31 mouse cellular contexts compared by ENCODE assay signal in the genomic region with DNA sequence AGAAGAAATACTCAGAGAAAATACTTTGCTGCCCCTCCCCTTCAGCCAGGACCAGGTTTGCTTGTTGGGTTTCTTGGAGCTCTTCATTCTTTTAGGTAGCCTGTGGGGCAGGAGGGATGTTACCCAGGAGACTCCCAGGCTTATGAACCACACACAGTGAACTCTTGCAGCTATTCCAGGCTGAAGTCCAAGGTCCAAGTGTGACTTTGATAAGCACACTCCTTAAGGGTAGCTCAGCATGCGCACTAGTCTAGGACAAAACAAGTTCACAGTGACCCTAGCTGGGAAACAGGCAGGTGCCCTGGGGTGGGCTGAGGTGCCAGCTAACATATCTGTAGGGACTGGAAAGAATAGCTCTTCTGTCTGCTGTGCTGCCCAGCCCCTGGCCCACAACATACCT.
DNase-seq lines count a peak whose midpoint lies in the region; ATAC-seq and TF ChIP-seq lines count a peak whose summit lies in the region.
"Had no signal": no experiment of that assay in that cellular context is flagged by ENCODE, and none has a peak within 500 bp of the region (broad histone marks: within the 10 kb centered on the region; RNA-seq: fewer than 3 reads in every experiment).

No protein-coding gene starts in this region.

- no peaks in the 10 kb centered on the region for H3K27me3 ChIP-seq in heart, postnatal 0 days (ENCODE audit: control insufficient read depth, insufficient read depth, low read length)
- H3K27me3 ChIP-seq in stomach, embryonic 15.5 days (replicated peaks): no peaks in the 10 kb centered on the region
- H3K27me3 ChIP-seq: embryonic facial prominence, embryonic 15.5 days; forebrain, embryonic 12.5 days; lung, embryonic 15.5 days; midbrain, embryonic 12.5 days; neural tube, embryonic 13.5 days had no signal

- H3K9ac ChIP-seq in heart, postnatal 0 days (replicated peaks; ENCODE audit: low read depth, low read length): no peak overlapping the region
- H3K9ac ChIP-seq in stomach, embryonic 15.5 days: no peak overlapping the region
- H3K9ac ChIP-seq: embryonic facial prominence, embryonic 15.5 days; forebrain, embryonic 12.5 days; heart, embryonic 13.5 days; lung, embryonic 15.5 days; midbrain, embryonic 12.5 days; neural tube, embryonic 13.5 days had no signal

- no peaks in the 10 kb centered on the region for H3K4me1 ChIP-seq in heart, postnatal 0 days (ENCODE audit: control insufficient read depth, insufficient read depth)
- no peaks in the 10 kb centered on the region for H3K4me1 ChIP-seq in stomach, embryonic 15.5 days
- H3K4me1 ChIP-seq: embryonic facial prominence, embryonic 10.5 days; embryonic facial prominence, embryonic 15.5 days; forebrain, embryonic 12.5 days; heart, embryonic 13.5 days; lung, embryonic 15.5 days; megakaryocyte, embryonic 14.5 days; midbrain, embryonic 12.5 days had no signal

- H3K4me3 ChIP-seq in heart, postnatal 0 days (ENCODE audit: low read depth, low read length): no peak overlapping the region
- H3K4me3 ChIP-seq in stomach, embryonic 15.5 days (replicated peaks): no peak overlapping the region
- H3K4me3 ChIP-seq: embryonic facial prominence, embryonic 10.5 days; embryonic facial prominence, embryonic 15.5 days; forebrain, embryonic 12.5 days; gastrocnemius, adult 2 months; heart, adult 2 months; heart, embryonic 13.5 days; lung, embryonic 15.5 days; megakaryocyte, embryonic 14.5 days; midbrain, embryonic 12.5 days; myocyte; neural tube, embryonic 13.5 days had no signal

- H3K9me3 ChIP-seq in heart, postnatal 0 days (replicated peaks; ENCODE audit: control insufficient read depth, low read length): peaks cover under 1% of the 10 kb centered on the region; the same call in 1 of the 2 replicates
- no peaks in the 10 kb centered on the region for H3K9me3 ChIP-seq in stomach, embryonic 15.5 days
- H3K9me3 ChIP-seq: embryonic facial prominence, embryonic 10.5 days; embryonic facial prominence, embryonic 15.5 days; forebrain, embryonic 12.5 days; G1E; heart, embryonic 13.5 days; lung, embryonic 15.5 days; midbrain, embryonic 12.5 days; neural tube, embryonic 13.5 days had no signal

- ATAC-seq in heart, postnatal 0 days (ENCODE audit: insufficient read depth, low read depth): no peak
- ATAC-seq in stomach, embryonic 15.5 days (ENCODE audit: insufficient read depth, low FRiP score, low read depth): peak; percentile 91
- ATAC-seq: hindbrain, postnatal 0 days had no signal

- no peak for TF ChIP-seq CTCF in heart, postnatal 0 days (IDR thresholded peaks at IDR 0.05; ENCODE audit: low read depth)

- TF ChIP-seq EP300 in heart, postnatal 0 days (IDR thresholded peaks at IDR 0.05; ENCODE audit: low read depth): no peak

- no peak overlapping the region for H3K27ac ChIP-seq in heart, postnatal 0 days (ENCODE audit: low read depth)
- H3K27ac ChIP-seq in stomach, embryonic 15.5 days: peak overlapping the region; percentile 18; the same call in 1 of the 2 replicates
- H3K27ac ChIP-seq: embryonic facial prominence, embryonic 10.5 days; embryonic facial prominence, embryonic 15.5 days; forebrain, embryonic 12.5 days; gastrocnemius, adult 2 months; heart, adult 2 months; heart, embryonic 13.5 days; hindbrain, postnatal 0 days; lung, embryonic 15.5 days; midbrain, embryonic 12.5 days; neural tube, embryonic 13.5 days had no signal

- DNase-seq in heart, postnatal 0 days (ENCODE audit: low spot score): peak; percentile 16
- no peak for DNase-seq in heart, postnatal 25 days (ENCODE audit: low spot score)
- peak; percentile 4 for DNase-seq in lung, postnatal 36 days
- no peak for DNase-seq in lung, postnatal 4 days
- no peak for DNase-seq in natural killer cell, adult 2 months (ENCODE audit: low spot score in 2 of 2)
- DNase-seq in testis, postnatal 14 days (ENCODE audit: low spot score): no peak
- DNase-seq: adrenal gland, adult 8-10 months; cerebellum, adult 8-10 months; cerebellum, postnatal 25 days; gastrocnemius, adult 2 months; gastrocnemius, postnatal 36 days; heart, postnatal 14 days; kidney, adult 18-20 months; layer of hippocampus, postnatal 36 days; liver; right cerebral cortex, postnatal 4 days; thymus, adult 2 months; thymus, postnatal 36 days had no signal

- WGBS in heart, postnatal 0 days: 23% methylated on average over 1 of the region's 1 CpGs
- WGBS in stomach, embryonic 15.5 days: 71% methylated on average over 1 of the region's 1 CpGs

- H3K4me2 ChIP-seq in heart, postnatal 0 days (ENCODE audit: low read depth, low read length): no peak overlapping the region
- H3K4me2 ChIP-seq in stomach, embryonic 15.5 days: no peak overlapping the region
- H3K4me2 ChIP-seq: embryonic facial prominence, embryonic 15.5 days; forebrain, embryonic 12.5 days; heart, embryonic 13.5 days; lung, embryonic 15.5 days; midbrain, embryonic 12.5 days; neural tube, embryonic 13.5 days had no signal

- intact Hi-C loops in heart, postnatal 25 days (cut with DNase I): no loop called here

- no peaks in the 10 kb centered on the region for H3K36me3 ChIP-seq in heart, postnatal 0 days (replicated peaks; ENCODE audit: control insufficient read depth, insufficient read depth, low read length)
- no peaks in the 10 kb centered on the region for H3K36me3 ChIP-seq in stomach, embryonic 15.5 days
- H3K36me3 ChIP-seq: embryonic facial prominence, embryonic 10.5 days; embryonic facial prominence, embryonic 15.5 days; forebrain, embryonic 12.5 days; G1E; heart, embryonic 13.5 days; lung, embryonic 15.5 days; midbrain, embryonic 12.5 days; neural tube, embryonic 13.5 days had no signal

Comparison
In these comparisons a context has a peak if more than half of its experiments do, and no peak if none do; other contexts are left out.
1. DNase-seq: peak in heart, postnatal 0 days (single experiment) and lung, postnatal 36 days (single experiment); none in heart, postnatal 25 days (single experiment), lung, postnatal 4 days (0 of 2), natural killer cell, adult 2 months (0 of 2) and testis, postnatal 14 days (single experiment).